Mouse (Mus musculus): ENCODE results near the gene Slamf9.

DNA sequence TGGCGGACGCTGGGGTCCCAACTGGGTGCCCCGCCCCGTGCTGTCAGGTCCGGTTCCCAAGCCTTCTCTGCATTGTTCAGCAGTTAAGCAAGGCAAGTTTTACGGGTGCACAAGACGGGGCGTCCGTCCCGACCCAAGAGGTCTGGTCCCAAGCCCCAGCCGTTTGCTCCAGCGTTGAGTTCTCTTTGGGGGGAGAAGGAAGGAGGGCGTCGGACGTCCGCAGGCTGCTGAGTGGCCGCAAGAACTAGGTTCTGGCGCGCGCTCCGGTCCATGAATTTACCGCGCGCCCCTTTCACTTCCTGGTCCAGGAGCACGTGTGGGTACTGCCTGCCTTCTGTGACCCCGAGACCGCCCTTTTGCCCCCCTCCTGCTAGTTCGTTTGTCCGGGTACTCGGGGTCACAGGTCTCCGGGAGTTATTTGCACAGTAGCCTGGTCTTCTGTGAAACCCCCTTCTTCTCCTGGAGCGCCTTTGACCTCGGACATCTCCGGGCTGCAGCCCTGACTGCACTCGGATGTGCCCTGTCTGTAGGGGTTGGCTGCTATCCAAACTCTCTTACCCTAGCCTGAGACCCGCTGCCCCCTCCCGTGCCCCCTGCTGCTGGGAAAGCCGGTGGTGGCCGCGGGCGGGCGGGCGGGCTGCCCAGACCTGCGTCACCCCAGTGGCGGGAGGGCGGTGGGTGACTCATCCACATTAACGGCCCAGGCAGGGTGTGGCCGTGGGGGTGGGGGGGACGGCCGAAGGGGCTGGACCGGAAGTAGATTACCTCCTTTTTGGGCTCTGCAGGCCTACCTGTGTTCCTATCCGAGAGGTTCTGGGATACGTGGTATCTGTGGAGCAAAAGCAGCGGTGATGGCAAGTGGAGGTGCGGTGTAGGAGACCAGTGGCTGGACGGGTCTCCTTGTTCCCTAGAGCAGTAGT is 25.6 kb downstream of the Slamf9 start:
- TF ChIP-seq POLR2A (IDR thresholded peaks at IDR 0.05; ENCODE audit: control insufficient read depth, low read depth, low read length) (0 out of 2 replicates have a peak, but pooled peaks have one; percentile 1), CTCF (IDR thresholded peaks at IDR 0.05; ENCODE audit: control insufficient read depth, insufficient read depth, insufficient replicate concordance, low read depth, low read length) (no peak)
